Mouse (Mus musculus): ENCODE results near the gene Pfdn6.

DNA sequence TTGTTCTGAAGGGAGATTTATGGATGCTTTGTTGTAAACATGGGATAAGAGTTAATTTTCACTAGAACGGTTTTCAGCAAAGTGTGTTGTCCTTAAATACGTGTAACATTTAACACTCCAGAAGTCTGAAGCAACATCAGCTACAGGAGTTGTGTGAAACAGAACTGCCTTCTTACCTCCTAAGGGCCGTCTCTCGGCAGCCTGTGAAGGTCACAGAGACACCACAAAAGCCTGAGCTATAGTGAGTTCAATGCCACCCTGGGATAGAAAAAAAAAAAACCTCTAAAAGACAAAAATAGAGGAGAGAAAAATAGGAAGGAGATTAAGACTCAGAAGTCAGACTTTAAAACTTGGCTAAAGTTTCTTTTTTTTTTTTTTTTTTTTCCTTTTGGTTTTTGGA lies 38.1 kb downstream of the Pfdn6 start:
- TF ChIP-seq CTCF (IDR thresholded peaks at IDR 0.05; ENCODE audit: low read depth) (no peak), EP300 (optimal IDR thresholded peaks at IDR 0.05) (no peak)

All from stomach, postnatal 0 days (tissue).